Comparison of ENCODE assay signal across 8 mouse cellular contexts in the genomic region with DNA sequence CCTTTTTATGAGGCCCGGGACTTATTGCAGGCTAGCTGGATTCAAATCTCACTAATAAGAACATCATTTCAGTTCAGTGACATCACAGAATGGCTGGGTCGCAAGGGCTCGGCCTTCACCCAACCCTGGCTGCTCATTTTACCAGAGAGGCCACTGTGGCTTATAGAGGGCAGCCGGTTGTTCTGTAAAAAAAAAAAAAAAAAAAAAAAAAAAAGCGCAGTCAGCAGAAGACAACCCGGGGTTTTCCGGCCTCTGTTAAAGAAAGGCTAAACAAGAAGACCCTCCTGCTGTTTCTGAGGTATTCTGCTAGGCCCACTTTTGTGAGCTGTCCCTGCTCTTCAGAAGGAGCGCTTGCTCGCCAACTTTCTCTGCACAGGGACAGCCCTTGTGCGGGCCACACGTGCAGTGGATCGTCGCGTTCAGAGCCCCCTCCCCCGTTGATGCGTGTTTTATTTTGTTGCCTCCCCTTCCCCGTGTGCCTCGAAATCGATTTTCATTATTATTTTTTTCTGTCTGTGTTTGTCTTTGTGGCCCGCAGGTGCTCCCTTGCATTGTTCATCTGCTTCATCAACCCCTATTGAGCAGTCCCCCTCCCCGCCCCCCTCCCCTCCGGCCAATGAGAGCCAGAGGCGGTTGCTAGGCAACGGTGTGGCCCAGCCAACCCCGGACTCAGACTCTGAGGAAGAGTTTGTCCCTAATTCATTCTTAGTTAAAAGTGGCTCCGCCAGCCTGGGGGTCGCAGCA.
DNase-seq lines count a peak whose midpoint lies in the region; ATAC-seq and TF ChIP-seq lines count a peak whose summit lies in the region.

No protein-coding gene starts in this region.

- H3K27me3 ChIP-seq in heart, embryonic 10.5 days (ENCODE audit: insufficient read depth, poor library complexity, severe bottlenecking), result peaks cover 86% of the 10 kb centered on the region
- H3K27me3 ChIP-seq in E14TG2a.4 (ENCODE audit: insufficient read depth, low read length), result peaks cover 21% of the 10 kb centered on the region
- H3K27me3 ChIP-seq in hindbrain, embryonic 13.5 days, result peaks cover 16% of the 10 kb centered on the region

- peak overlapping the region; percentile 67 for H3K9ac ChIP-seq in hindbrain, embryonic 13.5 days

- peaks cover 43% of the 10 kb centered on the region for H3K4me1 ChIP-seq in heart, embryonic 10.5 days
- H3K4me1 ChIP-seq in E14TG2a.4 (replicated peaks; ENCODE audit: low read depth, low read length), result peaks cover 39% of the 10 kb centered on the region
- peaks cover 46% of the 10 kb centered on the region for H3K4me1 ChIP-seq in hindbrain, embryonic 13.5 days (replicated peaks)

- no peak overlapping the region for H3K27ac ChIP-seq in heart, embryonic 10.5 days
- H3K27ac ChIP-seq in hindbrain, embryonic 13.5 days, result peak overlapping the region; percentile 71; the same call in 1 of the 2 replicates

- peak overlapping the region; percentile 55 for H3K4me3 ChIP-seq in heart, embryonic 10.5 days
- peak overlapping the region; percentile 62 for H3K4me3 ChIP-seq in E14TG2a.4 (replicated peaks; ENCODE audit: low read length)
- peak overlapping the region; percentile 41 for H3K4me3 ChIP-seq in hindbrain, embryonic 13.5 days

- intact Hi-C loops in heart, postnatal 25 days (cut with DNase I), result no loop called here

- no peaks in the 10 kb centered on the region for H3K9me3 ChIP-seq in heart, embryonic 10.5 days
- H3K9me3 ChIP-seq in E14TG2a.4 (ENCODE audit: low read length), result no peaks in the 10 kb centered on the region
- H3K9me3 ChIP-seq in hindbrain, embryonic 13.5 days, result no peaks in the 10 kb centered on the region

- peak overlapping the region; percentile 63 for H3K4me2 ChIP-seq in hindbrain, embryonic 13.5 days

- WGBS in heart, embryonic 10.5 days, result 5% methylated on average over 27 of the region's 27 CpGs
- under 1% methylated on average over 26 of the region's 27 CpGs for WGBS in hindbrain, embryonic 13.5 days

- TF ChIP-seq CTCF in E14TG2a.4 (conservative IDR thresholded peaks at IDR 0.05; ENCODE audit: low read length), result no peak

- DNase-seq in heart, embryonic 10.5 days (ENCODE audit: low spot score), result no peak
- no peak for DNase-seq in heart, postnatal 25 days (ENCODE audit: low spot score)
- peak; percentile 95 for DNase-seq in embryo, embryonic 11 days
- peak; percentile 35 for DNase-seq in lung, postnatal 14 days
- peak; percentile 64 for DNase-seq in testis, postnatal 10 days (ENCODE audit: low spot score)
- DNase-seq in spleen, postnatal 14 days (ENCODE audit: low spot score in 2 of 2), result no peak

- peak; percentile 96 for ATAC-seq in hindbrain, embryonic 13.5 days (ENCODE audit: low FRiP score)

- no peaks in the 10 kb centered on the region for H3K36me3 ChIP-seq in heart, embryonic 10.5 days
- no peaks in the 10 kb centered on the region for H3K36me3 ChIP-seq in E14TG2a.4 (ENCODE audit: insufficient read depth, low read length)
- no peaks in the 10 kb centered on the region for H3K36me3 ChIP-seq in hindbrain, embryonic 13.5 days

Comparison
In these comparisons a context has a peak if more than half of its experiments do, and no peak if none do; other contexts are left out.
1. DNase-seq: peak in embryo, embryonic 11 days (single experiment), lung, postnatal 14 days (single experiment) and testis, postnatal 10 days (single experiment); none in heart, embryonic 10.5 days (single experiment), heart, postnatal 25 days (single experiment) and spleen, postnatal 14 days (0 of 2).
2. Peak in every context shown above with its lines, with median percentiles within 50 percentile points of each other: H3K4me3 ChIP-seq.